Mouse (Mus musculus) thymus, postnatal 14 days (tissue): ENCODE results near the gene Gnb5.
"Not testable (repeated sequence)": the region's sequence is repeated elsewhere in the genome, so short reads cannot be mapped to it uniquely, and the experiment has no call there.

ENCODE experiments used
- DNase-seq: peaks from one replicate; pipeline ENCODE4 v3.0.0; 2021

Gene Gnb5

GRCm38 (mm10) chr9:75363001-75363400, 56.9 kb downstream of the Gnb5 start:
- no peak for DNase-seq

- not testable (repeated sequence) for DNase-seq
Observed at GRCm38 (mm10) chr9:75363702-75364101, 57.6 kb downstream of the Gnb5 start.

- DNase-seq = no peak
Observed at GRCm38 (mm10) chr9:75365195-75365594, 59.1 kb downstream of the Gnb5 start.

- no peak for DNase-seq
Observed at GRCm38 (mm10) chr9:75366191-75366590, 60.1 kb downstream of the Gnb5 start.

GRCm38 (mm10) chr9:75368779-75369178, 62.7 kb downstream of the Gnb5 start:
- DNase-seq = no peak

- DNase-seq = no peak
Observed at GRCm38 (mm10) chr9:75375606-75376005, 69.5 kb downstream of the Gnb5 start.

GRCm38 (mm10) chr9:75376428-75376827, 70.3 kb downstream of the Gnb5 start:
- no peak for DNase-seq

GRCm38 (mm10) chr9:75378774-75379173, 72.7 kb downstream of the Gnb5 start:
- DNase-seq = no peak

- DNase-seq = no peak
Observed at GRCm38 (mm10) chr9:75382825-75383224, 76.7 kb downstream of the Gnb5 start.

GRCm38 (mm10) chr9:75383785-75384184, 77.7 kb downstream of the Gnb5 start:
- DNase-seq = peak; percentile 21

- DNase-seq = no peak
Observed at GRCm38 (mm10) chr9:75384337-75384962, 78.4 kb downstream of the Gnb5 start.

GRCm38 (mm10) chr9:75385218-75385974, 79.3 kb downstream of the Gnb5 start:
- no peak for DNase-seq

GRCm38 (mm10) chr9:75393251-75393650, 87.2 kb downstream of the Gnb5 start:
- no peak for DNase-seq
